Mouse (Mus musculus) limb, embryonic 10.5 days (tissue): Measurements from ENCODE around the gene Mbtps1. TPM values are rescaled to one million over a fixed set of nuclear protein-coding genes. Genes with fewer than 3 reads are reported as not detected.

Experiments
- DNase-seq: peaks from one replicate; pipeline ENCODE4 v3.0.0-alpha.2; 2017; ENCODE audit warnings: low spot score
- H3K27ac ChIP-seq: fragments of 300-500 bp; sonication (generic); 2 replicates; pipeline ENCODE4 v1.5.1; 2016; ENCODE audit warnings: mild to moderate bottlenecking
- H3K27me3 ChIP-seq: fragments of 300-500 bp; sonication (generic); 2 replicates; pipeline ENCODE4 v1.6.1; 2016; ENCODE audit warnings: low read depth, mild to moderate bottlenecking; ENCODE audit not compliant: poor library complexity, severe bottlenecking
- H3K36me3 ChIP-seq: fragments of 300-500 bp; sonication (generic); 2 replicates; pipeline ENCODE4 v1.6.1; 2016; ENCODE audit warnings: mild to moderate bottlenecking, moderate library complexity
- H3K4me1 ChIP-seq: fragments of 300-500 bp; sonication (generic); 2 replicates; pipeline ENCODE4 v1.6.1; 2016
- H3K4me3 ChIP-seq: fragments of 300-500 bp; sonication (generic); 2 replicates; pipeline ENCODE4 v1.5.1; 2016; ENCODE audit warnings: mild to moderate bottlenecking, moderate library complexity
- H3K9me3 ChIP-seq: fragments of 300-500 bp; sonication (generic); replicated peaks from 2 replicates; pipeline ENCODE4 v1.6.1; 2016; ENCODE audit warnings: mild to moderate bottlenecking
- WGBS: fragments of 180-500 bp; shearing (Covaris S2); methylation state at CpG from one replicate; pipeline ENCODE4 v1.1.7; 2016; 5-methylcytosine and 5-hydroxymethylcytosine counted together
- polyA plus RNA-seq: library from polyadenylated mRNA; unstranded; fragments of >200 nt; fragmentation: Nextera tagmentation; extraction: Ambion mirVana; gene quantifications from 2 replicates; pipeline ENCODE4 v1.2.1, GENCODE M21; 2016

Mbtps1 gene
- polyA plus RNA-seq, 1 experiment from 2014 or later = 129 TPM

DNA sequence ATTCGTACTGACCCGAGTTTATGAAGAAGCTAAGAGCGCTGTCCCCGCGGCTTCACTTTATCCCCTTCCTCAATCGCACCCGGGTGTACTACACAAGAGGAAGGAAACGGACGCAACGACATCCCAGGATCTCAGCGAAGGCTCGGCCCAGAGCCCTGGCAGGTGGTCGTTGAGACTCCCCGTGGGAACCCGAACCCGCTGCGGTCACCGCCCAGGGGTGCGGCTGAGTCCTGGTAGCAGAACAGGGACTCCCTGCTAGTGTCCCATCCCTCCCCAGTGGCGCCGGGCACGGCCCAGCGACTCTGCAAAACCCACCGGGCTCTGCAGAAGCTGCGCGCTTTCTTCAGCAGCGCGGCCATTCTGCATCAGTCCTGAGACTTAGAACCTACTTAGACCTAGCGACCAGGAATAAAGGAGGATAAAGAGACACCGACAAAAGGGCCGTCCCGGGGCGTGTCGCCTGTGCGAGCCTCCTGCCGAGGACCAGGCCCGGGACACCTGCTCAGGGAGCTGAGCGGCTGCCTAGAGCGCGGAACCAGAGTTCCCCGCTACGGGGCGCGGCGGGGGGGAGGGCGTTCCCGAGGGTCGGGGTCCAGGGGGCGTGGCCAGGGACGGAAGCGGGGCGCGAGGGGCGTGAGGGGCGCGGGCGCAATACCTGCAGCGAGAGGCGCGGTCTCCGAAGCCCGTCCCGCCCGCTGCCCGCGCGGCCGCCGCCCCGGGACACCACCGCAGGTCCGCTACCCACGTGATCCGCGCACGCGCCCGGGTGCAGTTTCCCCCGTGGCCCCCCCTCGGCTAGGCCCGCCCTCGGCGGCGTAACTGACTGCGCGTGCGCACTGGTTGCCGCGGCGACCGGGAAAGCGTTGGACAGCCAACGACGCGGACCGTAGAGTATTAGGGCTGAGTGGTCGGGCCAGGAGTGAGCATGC lies 16.2 kb upstream of the Mbtps1 start, which contains the start of the genes Hsdl1 and Dnaaf1:
Hsdl1 (minus strand) TSS at position 747 of the 929 bp plus-strand sequence.
Dnaaf1 (plus strand) TSS at position 799 of the 929 bp plus-strand sequence.
- H3K4me1 ChIP-seq = peaks cover 24% of the 10 kb centered on the region
- WGBS = under 1% methylated on average over 97 of the region's 97 CpGs
- no peaks in the 10 kb centered on the region for H3K9me3 ChIP-seq
- no peaks in the 10 kb centered on the region for H3K36me3 ChIP-seq
- H3K27me3 ChIP-seq = peaks cover 69% of the 10 kb centered on the region
- H3K27ac ChIP-seq = peak within 1 kb of the TSS; percentile 88
- peak; percentile 98 for DNase-seq
- peak within 1 kb of the TSS; percentile 86 for H3K4me3 ChIP-seq

DNA sequence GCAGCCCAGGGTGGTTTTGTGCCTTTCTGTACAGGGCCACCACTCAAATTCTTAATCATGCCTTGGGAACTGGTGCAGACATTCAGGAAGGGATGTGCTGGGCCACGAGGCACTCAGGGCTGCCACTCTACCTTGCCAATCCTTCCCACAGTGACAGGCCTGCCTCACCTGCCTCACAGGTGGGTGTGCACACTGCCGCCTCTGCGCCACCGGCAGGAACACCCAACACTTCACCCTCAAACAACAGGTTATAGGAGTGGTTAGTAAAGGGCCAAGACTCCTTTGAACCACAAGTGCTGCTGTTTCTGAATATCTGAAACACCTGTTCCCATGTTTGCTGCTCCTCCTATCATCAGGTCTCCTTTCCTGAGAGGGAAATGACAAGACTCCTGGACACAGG lies 13.9 kb upstream of the Mbtps1 start:
- H3K36me3 ChIP-seq = 0 out of 2 replicates have a peak, but pooled peaks cover 7% of the 10 kb centered on the region
- no peak overlapping the region for H3K4me3 ChIP-seq
- H3K27ac ChIP-seq = no peak overlapping the region
- H3K9me3 ChIP-seq = no peaks in the 10 kb centered on the region
- peaks cover 22% of the 10 kb centered on the region for H3K4me1 ChIP-seq
- H3K27me3 ChIP-seq = peaks cover 49% of the 10 kb centered on the region
- 88% methylated on average over 4 of the region's 4 CpGs for WGBS
- no peak for DNase-seq

DNA sequence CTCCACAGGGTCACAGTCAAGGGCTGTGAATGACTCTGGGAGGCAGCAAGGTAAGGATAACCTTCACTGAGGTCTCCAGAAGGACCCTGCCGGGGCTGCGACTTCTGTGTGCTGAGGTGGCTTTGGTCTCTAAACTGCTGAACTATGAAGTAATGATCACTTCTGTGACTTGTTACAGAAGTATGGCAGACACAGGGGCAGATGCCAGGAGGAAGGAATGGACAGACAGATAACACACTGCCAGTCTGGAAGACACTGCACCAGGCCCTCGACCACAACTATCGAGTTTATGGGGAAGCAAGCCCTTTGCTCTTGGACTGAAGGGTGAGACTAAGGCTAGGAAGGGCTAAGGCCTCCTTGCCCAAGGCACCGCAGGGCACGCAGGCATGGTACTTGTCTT lies 12.6 kb upstream of the Mbtps1 start:
- Histone ChIP-seq H3K36me3 (peaks cover 16% of the 10 kb centered on the region), H3K4me3 (no peak overlapping the region), H3K27me3 (peaks cover 38% of the 10 kb centered on the region), H3K27ac (no peak overlapping the region), H3K9me3 (no peaks in the 10 kb centered on the region), H3K4me1 (peaks cover 22% of the 10 kb centered on the region)
- no peak for DNase-seq
- 91% methylated on average over 6 of the region's 6 CpGs for WGBS

DNA sequence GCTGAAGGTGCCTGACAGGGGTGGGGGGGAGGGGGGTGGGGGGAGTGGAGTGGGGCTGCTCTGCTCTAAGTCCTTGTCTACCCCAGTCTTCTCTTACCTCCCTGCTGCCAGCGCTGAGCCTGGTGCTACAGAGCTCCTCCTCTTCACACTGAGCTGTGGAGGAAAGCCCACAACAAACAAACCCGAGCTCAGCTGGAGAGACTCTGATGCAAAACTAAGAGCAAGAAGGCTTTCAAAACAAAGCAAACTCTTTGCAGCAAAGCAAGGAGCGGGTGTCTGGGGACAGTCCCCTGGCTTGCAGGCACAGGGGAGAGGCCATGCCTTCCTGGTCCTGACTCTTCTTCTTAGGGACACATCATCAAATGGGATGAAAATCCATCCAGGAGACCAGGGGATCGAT lies 11.3 kb upstream of the Mbtps1 start:
- H3K9me3 ChIP-seq = no peaks in the 10 kb centered on the region
- 21% methylated on average over 4 of the region's 4 CpGs for WGBS
- peaks cover 17% of the 10 kb centered on the region for H3K4me1 ChIP-seq
- no peak for DNase-seq
- no peak overlapping the region for H3K4me3 ChIP-seq
- no peak overlapping the region for H3K27ac ChIP-seq
- peaks cover 28% of the 10 kb centered on the region for H3K36me3 ChIP-seq
- peaks cover 28% of the 10 kb centered on the region for H3K27me3 ChIP-seq

DNA sequence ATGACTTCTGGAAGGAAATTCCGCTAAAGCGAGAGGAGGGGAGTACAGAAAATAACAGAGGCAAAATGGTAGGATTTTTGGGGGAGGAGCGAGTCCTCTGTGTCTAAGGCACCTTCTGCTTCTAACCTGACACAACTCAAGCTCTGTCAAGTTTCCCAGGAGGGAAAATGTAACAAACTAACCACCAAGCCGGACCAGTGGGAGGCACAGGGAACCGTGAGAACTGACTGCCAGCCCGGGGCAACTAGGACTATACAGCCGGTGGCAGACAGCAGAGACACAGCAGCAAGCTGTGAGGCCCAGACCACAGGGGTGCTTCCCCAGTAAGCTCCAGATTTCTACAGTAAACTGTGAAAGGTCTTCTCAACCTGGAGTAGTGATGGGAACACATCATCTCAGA lies 10.4 kb upstream of the Mbtps1 start:
- Histone ChIP-seq H3K4me1 (peaks cover 9% of the 10 kb centered on the region), H3K27ac (no peak overlapping the region), H3K27me3 (peaks cover 20% of the 10 kb centered on the region), H3K36me3 (peaks cover 35% of the 10 kb centered on the region), H3K9me3 (no peaks in the 10 kb centered on the region), H3K4me3 (no peak overlapping the region)
- no peak for DNase-seq
- 64% methylated on average over 7 of the region's 7 CpGs for whole genome bisulfite sequencing

DNA sequence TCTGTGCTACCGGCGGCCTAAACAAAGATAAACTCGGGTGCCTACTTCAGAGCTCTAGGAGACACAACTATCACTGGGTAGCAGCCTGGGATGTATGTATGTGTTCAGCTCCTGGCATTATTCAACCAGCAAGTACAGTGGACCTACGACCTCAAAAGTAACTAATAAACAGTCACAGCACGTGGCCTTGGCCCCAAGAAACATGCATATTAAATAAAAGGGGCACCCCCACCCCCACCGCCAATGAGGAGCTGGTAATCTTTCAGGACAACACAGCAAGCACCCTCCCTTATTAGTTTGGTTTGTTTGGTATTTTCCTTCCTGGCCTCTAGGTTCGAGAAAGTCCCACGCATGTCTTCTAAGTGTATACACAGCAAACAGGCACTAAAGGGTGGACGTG lies 9.7 kb upstream of the Mbtps1 start:
- DNase-seq = no peak
- H3K27me3 ChIP-seq = peaks cover 13% of the 10 kb centered on the region
- H3K4me3 ChIP-seq = no peak overlapping the region
- no peaks in the 10 kb centered on the region for H3K9me3 ChIP-seq
- H3K36me3 ChIP-seq = peaks cover 40% of the 10 kb centered on the region
- peaks cover 6% of the 10 kb centered on the region; the same call in 1 of the 2 replicates for H3K4me1 ChIP-seq
- 89% methylated on average over 9 of the region's 9 CpGs for WGBS
- H3K27ac ChIP-seq = no peak overlapping the region

DNA sequence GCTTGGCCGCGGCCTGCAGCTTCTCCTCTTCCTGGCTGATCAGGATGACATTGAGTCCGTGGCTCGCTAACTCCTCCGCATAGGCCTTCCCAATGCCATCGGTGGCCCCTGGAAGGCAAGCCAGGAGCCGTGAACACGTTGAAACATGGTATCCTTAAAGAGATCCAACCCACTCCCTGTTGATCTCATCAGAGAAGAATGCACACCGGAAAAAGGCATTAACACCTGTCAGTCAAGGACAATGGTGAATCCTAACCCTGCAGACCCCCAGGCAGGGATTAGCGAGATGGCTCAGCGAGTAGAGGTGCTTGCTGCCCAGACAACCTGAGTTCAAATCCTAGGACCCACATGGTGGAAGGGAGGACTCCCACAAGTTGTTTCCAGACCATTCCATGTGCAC lies 7.8 kb upstream of the Mbtps1 start:
- Histone ChIP-seq H3K27me3 (no peaks in the 10 kb centered on the region), H3K36me3 (peaks cover 57% of the 10 kb centered on the region), H3K4me3 (no peak overlapping the region), H3K9me3 (no peaks in the 10 kb centered on the region), H3K27ac (no peak overlapping the region), H3K4me1 (peaks cover 6% of the 10 kb centered on the region; the same call in 1 of the 2 replicates)
- WGBS = 86% methylated on average over 11 of the region's 11 CpGs
- no peak for DNase-seq

DNA sequence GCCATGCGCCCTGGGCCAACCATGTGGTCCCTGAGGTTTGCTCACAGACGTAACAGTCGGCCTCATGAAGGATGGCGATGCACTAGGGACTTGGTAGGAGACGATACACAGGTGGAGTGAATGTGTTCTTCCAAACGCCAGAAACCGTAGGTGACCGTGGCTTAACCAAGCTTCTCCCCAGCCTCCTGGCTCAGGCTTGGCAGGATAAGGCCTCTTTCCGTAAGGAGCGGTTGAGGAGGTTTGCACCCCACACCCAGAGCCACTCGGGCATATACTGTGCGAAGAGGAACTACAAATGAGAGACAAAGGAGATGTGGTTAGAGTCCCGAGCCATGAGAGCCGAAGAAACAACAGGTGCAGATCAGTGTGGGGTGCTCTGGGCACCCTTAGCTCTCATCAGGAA lies 5.3 kb upstream of the Mbtps1 start:
- Histone ChIP-seq H3K27me3 (no peaks in the 10 kb centered on the region), H3K4me3 (no peak overlapping the region), H3K9me3 (no peaks in the 10 kb centered on the region), H3K27ac (no peak overlapping the region), H3K36me3 (peaks cover 57% of the 10 kb centered on the region), H3K4me1 (peaks cover 18% of the 10 kb centered on the region)
- DNase-seq = no peak
- WGBS = 94% methylated on average over 14 of the region's 14 CpGs

DNA sequence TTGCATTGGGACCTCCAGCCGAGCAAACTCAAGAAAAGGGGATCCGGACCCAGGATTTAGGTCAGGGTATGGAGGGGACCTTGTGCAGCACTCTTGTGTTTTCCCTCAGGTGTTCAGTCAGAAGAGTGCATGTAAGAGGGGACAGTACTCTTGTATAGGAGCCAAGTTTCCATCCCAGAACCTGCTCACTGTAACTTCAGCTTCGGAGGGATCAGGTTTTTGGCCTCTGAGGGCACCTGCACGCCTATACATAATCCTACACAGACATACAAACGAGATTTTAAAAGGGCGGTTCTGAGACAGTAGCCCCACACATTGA lies 826 bp upstream of the Mbtps1 start:
- Histone ChIP-seq H3K36me3 (peaks cover 37% of the 10 kb centered on the region), H3K27ac (peak overlapping the region; percentile 97), H3K27me3 (no peaks in the 10 kb centered on the region), H3K4me1 (peaks cover 33% of the 10 kb centered on the region), H3K9me3 (no peaks in the 10 kb centered on the region), H3K4me3 (peak overlapping the region; percentile 86)
- no peak for DNase-seq
- WGBS = 92% methylated on average over 6 of the region's 6 CpGs

DNA sequence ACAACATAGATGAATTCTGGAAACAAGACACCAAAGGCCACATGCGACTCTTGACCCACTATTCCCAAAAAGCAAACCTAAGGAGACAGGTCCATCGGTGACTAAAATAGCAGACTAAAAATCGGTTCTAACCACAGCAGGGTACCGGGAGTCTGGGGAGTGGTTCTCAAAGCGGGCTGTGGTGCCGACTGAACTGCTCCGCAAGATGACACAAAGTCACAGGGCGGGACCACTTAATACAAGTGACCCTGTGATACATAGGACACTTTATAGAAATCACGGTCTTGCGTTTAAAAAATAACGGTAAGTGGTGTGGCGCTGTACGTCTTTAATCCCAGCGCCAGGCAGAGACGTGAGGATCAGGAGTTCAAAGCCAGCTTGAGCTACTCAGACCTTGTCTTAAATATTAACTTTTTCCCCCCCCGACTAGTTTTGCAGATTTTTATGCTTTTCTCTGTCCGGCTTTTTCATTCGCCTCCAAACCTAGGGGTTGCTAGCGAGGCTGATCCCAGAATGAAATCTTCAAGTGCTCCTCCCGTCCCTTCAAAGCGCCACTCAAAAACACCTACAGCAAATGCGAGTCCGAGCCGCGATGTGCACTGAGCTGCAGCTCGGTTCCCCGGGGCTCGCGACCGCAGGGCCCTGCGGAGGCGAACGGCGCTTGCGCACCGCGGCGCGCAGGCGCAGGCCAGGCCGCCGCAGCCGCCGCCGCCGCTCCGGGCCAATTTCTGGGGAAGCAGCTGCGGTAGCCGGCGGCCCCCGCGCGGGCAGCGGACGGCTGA lies 523 bp downstream of the Mbtps1 start:
- peak overlapping the region; percentile 86 for H3K4me3 ChIP-seq
- H3K27ac ChIP-seq = peak overlapping the region; percentile 97
- no peaks in the 10 kb centered on the region for H3K27me3 ChIP-seq
- peak; percentile 35 for DNase-seq
- H3K36me3 ChIP-seq = peaks cover 28% of the 10 kb centered on the region
- H3K9me3 ChIP-seq = no peaks in the 10 kb centered on the region
- H3K4me1 ChIP-seq = peaks cover 33% of the 10 kb centered on the region
- 2% methylated on average over 55 of the region's 55 CpGs for WGBS

DNA sequence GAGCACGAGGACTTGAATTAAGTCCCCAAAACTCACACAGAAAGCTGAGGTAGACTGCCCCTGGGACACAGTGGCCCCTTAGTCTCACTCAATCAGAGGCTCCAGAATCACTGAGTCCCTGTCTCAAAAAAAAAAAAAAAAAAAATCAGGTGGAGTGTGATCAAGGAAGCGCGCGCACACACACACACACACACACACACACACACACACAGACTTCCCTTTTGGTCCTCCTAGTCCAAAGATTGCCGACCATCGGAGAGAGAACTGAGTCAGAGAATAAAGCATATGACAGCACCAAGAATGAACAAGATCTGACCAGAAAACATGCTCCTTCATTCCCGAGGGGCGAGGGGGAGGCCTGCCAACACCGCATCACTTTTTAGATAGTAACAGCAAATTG lies 1.4 kb downstream of the Mbtps1 start:
- Histone ChIP-seq H3K9me3 (no peaks in the 10 kb centered on the region), H3K27ac (no peak overlapping the region), H3K4me1 (peaks cover 33% of the 10 kb centered on the region), H3K36me3 (peaks cover 19% of the 10 kb centered on the region), H3K4me3 (peak overlapping the region; percentile 86), H3K27me3 (no peaks in the 10 kb centered on the region)
- no peak for DNase-seq
- 78% methylated on average over 9 of the region's 9 CpGs for WGBS

DNA sequence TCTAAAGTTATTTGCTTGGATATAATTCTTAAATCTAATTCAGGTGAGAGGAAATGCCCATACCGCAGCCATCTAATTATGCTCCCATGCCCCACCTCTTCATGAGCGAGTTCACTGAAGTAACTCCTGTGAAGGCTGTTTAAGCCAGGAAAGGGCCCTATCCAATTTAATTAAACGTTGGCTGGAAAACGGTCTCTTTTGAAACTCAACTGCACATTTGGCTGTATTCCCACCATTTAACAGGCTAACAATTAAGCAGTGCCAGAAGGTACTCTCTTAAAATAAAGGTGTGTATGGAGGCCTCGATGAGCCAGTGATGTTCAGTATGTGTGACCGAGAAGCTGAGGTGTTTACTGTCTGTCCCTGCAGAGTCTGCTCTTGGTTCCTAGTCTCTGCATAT lies 2.7 kb downstream of the Mbtps1 start:
- H3K4me1 ChIP-seq = peaks cover 33% of the 10 kb centered on the region
- H3K27me3 ChIP-seq = no peaks in the 10 kb centered on the region
- DNase-seq = no peak
- 93% methylated on average over 6 of the region's 6 CpGs for WGBS
- peaks cover 17% of the 10 kb centered on the region for H3K36me3 ChIP-seq
- no peak overlapping the region for H3K27ac ChIP-seq
- no peak overlapping the region for H3K4me3 ChIP-seq
- H3K9me3 ChIP-seq = no peaks in the 10 kb centered on the region

DNA sequence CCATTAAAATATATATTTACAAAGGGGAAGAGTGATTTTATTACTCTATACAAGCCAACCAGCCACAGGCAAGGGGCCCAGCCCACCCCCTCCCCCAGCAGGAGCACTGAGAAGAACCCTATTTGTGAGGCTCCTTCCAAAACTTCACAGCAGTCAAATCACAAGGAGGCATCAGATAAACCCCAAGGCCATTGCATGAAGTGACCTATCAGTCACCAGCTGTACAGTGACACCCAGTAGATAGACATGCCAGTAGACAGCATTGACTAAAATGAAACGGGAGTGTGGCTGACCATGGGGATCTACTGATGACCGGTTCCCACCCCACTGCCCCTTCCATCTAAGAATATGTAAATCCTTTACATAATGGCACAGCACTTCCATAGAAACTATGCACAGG lies 5.6 kb downstream of the Mbtps1 start:
- 87% methylated on average over 2 of the region's 2 CpGs for WGBS
- no peaks in the 10 kb centered on the region for H3K9me3 ChIP-seq
- H3K27ac ChIP-seq = no peak overlapping the region
- H3K27me3 ChIP-seq = no peaks in the 10 kb centered on the region
- peaks cover 13% of the 10 kb centered on the region for H3K4me1 ChIP-seq
- no peak for DNase-seq
- peaks cover 26% of the 10 kb centered on the region for H3K36me3 ChIP-seq
- no peak overlapping the region for H3K4me3 ChIP-seq
